Mouse (Mus musculus) liver (tissue): Measurements from ENCODE around the gene Rpl3.

Source experiments
- DNase-seq: peaks from one replicate; pipeline ENCODE4 v3.0.0-alpha.2; 2020; ENCODE audit warnings: mixed read lengths

Gene Rpl3

GRCm38 (mm10) chr15:80030399-80030798 lies 61.3 kb downstream of the Rpl3 start:
- DNase-seq: no peak

GRCm38 (mm10) chr15:80028862-80029261 lies 62.8 kb downstream of the Rpl3 start:
- no peak for DNase-seq
